Mouse (Mus musculus): ENCODE results near the gene Reg3g.

DNA sequence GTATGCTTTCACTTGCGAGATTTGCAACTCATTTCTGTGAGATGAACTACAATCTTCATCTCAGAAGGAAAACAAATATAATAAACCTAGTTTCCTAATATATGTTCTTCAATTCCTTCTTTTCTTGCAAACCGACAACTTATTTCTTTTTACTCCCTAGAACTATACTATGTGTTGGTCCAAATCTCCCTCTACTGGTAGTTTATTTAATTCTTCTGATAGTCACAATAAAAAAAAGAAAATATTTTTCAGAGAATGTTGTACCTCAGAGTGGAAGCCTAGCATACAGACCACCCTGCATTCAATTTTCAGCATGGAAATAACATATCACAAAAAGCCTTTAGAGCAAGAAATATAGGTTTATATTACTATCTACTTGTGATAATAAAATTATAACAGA is 5.4 kb downstream of the Reg3g start:
- TF ChIP-seq GATA1 (IDR thresholded peaks at IDR 0.05; ENCODE audit: borderline replicate concordance, low read length) (no peak), FLI1 (IDR thresholded peaks at IDR 0.05; ENCODE audit: low read length) (no peak)

All from megakaryocyte, embryonic 14.5 days (primary cell).